Mouse (Mus musculus): Measurements from ENCODE around the gene Atp11a.
A peak's percentile ranks its signal among the peaks of the same experiment; 100 is the strongest.

Atp11a gene

DNA sequence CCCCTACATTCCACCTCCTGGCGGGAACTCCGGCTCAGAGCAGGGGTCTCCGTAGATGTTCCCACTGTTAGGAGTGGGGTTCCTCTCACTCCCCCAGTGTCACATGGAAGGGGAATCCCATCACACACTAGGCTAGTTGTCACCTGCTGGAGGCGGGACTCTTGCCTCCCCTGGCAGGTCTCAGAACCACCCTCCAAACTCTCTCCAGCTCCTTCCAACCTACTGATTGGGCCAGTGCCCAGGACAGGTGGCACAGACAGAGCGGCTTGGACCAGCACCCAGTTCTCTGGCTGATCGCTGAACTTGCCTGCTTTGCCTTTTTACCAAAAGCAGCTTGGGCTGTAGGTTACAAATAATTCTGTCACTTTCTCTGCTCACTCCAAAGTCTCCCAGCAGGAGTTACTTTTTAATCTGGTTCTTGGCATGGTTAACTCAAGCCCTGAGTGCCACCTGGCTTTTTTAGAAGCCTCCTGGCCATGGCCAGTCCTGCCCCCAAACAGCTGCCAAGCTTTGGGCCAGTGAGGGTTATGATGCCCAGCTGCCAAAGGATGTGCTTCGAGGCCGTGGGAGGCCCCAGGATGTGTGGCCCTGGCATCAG is 117.5 kb downstream of the Atp11a start:
- peak; percentile 94 to 96 for DNase-seq

GRCm38 (mm10) chr8:12874971-12875370 is 118.2 kb downstream of the Atp11a start:
- peak; percentile 50 to 65 for DNase-seq

- no peak for DNase-seq
These were observed 120.3 kb downstream of the Atp11a start for GRCm38 (mm10) chr8:12877126-12877525.

DNA sequence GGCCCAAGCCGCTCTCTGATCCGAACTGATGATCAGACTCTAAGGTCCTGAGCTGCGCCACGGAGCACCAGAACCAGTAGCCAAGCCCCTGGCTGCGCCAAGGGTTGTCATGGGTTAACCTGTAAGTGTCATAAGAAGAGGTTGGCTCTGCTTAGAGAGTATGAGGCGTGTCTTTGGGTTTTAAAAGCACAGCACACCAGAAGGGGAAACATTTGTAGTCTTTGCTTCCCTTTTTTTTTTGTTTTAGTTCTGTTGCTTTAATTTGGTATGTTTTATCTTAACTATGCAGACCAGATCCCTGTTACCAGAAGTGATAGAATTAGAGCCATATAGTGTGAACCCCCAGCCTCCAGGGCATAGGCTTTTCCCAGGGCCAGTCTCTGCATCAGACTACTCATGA is 123.3 kb downstream of the Atp11a start:
- no peak for DNase-seq

- peak; percentile 40 to 58 for DNase-seq
These were observed 126.5 kb downstream of the Atp11a start for GRCm38 (mm10) chr8:12883051-12884004.

DNA sequence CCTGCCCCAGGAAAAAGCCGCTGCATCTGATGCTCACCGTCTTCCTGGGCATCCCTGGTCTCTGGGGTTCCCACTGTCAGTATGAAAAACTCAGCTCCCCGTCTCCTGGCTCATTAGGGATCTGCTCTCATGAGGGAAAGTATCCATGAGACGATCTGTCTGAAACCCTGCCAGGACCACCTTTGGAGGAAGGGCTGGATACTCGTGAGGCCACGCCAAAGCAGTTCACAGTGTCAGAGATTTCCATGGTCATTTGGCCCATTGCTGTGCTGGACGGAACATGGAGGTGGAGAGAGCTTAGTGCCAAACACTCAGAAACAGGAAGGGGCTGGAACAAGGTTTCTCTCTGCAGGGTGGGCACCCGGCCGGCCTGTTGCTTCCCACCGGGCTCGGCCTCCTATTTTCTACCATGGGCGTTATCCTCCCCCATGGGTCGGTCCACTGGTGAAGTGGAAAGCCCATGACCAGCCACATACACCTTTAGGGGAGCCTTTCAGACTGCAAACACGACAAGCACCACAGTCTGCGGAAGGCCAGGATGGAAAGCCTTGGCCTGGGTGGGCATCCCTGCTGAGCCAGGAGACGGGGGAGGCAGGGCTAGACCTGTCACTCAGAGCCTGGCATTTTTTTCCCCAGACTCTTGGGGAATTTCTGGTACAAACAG is 131.1 kb downstream of the Atp11a start:
- peak; percentile 62 to 76 for DNase-seq

GRCm38 (mm10) chr8:12889046-12889598 is 132.3 kb downstream of the Atp11a start:
- DNase-seq: peak; percentile 46 to 51

DNA sequence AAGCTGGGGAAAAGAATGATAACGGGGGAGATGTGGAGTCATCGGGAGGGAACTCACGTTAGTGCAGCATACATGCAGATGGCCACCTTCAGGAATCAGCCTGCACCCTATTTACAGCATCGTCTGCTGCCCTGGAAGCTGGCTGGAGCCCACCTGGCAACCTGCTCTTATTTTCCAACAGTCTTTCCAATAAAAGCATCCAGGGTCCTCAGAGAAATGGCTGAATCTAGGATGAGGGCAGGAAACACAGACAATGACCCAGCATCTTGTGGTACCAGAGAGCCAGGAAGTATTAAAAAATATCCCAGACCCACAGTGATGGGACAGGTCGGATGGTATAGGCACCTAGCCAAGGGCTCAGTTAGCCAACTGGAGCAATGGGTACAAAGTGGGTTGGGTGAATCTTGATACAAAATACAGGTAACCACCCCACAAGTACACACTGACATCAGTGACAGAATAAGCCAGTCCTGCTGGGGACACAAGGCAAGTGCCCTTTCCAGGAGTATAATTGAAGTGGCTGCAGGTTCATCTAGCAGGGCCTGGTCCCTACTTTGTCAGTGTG is 136.2 kb downstream of the Atp11a start:
- DNase-seq: peak in 1 of 2 experiments; percentile 59

GRCm38 (mm10) chr8:12893797-12894578 is 137.2 kb downstream of the Atp11a start:
- peak; percentile 83 to 89 for DNase-seq

DNA sequence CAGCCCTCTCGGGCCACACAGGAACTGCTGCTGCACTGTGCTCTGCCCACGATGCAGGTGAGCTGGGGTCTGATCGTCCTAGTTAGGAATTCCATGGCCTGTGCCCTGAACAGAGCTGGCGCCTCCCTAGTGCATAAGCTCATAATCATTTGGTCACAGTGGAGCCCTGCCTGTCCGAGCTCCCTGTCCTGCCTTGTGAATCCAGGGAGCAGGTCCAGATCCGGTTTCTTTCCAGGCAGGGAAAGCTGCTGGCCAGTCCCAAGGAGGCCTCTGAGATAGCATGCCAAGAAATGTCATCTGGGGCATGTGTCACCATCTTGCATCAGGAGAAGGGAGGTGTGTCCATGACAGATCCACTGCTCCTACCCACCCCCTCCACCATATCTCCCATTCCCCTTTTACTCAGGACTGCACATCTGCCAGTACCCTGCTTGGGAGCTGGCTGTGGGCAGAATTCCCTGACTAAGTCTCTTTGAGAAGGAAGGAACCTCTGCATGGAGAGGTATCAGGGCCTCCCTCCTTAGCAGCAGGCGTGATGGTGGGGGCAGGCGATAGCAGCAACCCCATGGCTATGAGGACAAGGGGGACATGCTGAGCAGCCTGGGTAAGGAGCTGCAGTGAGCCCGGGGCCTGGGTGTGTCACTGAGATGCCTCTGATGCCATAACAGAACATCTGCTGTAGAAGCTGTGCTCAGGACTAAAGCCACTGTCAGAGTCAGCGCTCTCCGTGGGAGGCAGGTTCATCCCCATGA is 138.1 kb downstream of the Atp11a start:
- DNase-seq: peak; percentile 66 to 70

GRCm38 (mm10) chr8:12895535-12896150 is 138.8 kb downstream of the Atp11a start:
- DNase-seq: peak; percentile 35 to 58

DNA sequence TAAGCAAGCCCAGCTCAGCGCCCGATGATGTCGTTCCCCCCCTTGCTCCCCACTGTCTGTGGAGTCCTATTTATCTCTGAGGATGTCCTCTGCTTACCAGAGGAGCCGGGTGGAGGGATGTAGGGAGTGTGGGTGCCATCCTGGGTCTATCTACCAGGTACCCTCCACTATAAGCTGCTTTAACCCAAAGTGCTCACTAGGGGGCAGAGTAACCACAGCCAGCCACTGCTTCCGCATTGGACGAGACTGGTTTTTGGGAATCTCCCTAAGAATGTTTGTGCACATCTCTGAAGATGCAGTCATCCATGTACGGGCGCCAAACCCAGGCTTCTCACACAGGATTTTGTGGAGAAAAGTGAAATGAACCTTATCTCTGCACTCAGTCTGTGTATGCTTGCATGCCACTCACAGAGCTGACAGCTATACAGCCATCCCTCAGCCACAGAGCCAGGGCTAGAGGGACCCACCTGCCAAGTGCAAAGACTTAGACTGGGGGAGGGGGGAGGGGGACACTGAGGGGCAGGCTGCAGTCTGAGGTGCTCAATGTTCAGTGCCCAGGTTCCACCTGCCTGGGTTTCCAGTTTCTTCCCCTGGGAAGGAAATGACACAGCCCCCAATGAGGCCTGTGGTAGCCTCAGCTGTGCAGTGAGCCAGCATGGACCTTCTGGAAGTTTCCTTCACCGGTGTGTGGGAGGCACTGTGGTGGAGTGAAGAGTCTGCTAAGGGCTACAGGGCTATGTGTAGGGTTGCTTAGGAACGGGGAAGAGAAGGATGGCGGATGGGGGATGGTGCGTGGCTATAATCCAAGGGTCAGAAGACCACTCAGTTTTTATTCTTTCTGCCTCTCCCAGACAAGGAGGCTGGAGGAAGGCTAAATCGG is 139.9 kb downstream of the Atp11a start:
- peak; percentile 82 to 83 for DNase-seq

DNA sequence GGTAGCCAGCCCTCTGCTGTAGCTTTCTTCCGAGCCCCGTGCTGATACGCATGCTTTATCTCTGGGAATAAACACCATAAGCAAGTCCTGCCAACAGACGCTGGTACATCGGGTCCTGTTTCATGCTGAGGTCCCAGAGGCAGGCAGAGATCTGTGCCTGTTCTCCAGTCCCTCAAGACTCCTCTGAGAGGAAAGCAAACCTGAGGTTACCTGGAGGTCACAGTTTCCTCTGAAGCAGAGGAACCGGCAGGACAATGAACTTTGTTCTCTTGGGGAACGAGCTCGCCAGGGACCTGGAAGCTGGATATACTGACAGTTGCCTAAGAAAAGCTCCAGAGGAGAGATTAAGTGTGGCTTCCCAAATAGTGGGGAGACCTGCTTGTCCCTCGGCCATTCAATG is 141.0 kb downstream of the Atp11a start:
- DNase-seq: peak in 1 of 2 experiments; percentile 12

DNA sequence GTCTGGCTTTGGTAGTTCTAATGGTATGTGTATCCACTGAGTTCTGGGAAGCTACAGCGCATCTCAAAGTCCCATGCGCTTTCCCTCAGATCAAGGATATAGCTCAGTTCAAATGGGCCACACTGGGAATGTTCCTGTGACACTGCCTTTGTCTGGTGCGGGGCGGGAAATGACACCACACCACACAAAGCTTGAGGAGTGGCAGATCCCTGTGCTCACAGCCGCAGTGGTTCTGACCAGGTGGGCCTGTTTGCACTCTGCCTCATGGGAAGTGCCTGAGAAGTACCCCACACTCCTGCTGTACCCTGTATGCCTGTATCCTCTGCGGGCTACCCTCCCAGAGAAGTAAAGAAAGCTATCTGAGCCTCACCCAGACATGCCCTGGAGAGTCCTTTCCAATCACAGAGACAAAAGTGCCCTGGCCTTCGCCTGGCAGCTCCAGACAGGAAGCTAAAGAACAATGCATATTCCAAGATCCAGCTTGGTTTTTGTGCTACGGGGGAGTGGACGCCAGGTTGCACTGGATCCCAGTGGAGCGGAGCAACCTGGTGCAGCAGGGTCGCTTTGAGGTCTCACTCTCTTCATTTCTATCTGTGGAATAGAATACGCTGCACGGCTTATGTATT is 147.1 kb downstream of the Atp11a start:
- DNase-seq: no peak

- no peak for DNase-seq
These were observed 148.3 kb downstream of the Atp11a start for GRCm38 (mm10) chr8:12905122-12905521.

DNA sequence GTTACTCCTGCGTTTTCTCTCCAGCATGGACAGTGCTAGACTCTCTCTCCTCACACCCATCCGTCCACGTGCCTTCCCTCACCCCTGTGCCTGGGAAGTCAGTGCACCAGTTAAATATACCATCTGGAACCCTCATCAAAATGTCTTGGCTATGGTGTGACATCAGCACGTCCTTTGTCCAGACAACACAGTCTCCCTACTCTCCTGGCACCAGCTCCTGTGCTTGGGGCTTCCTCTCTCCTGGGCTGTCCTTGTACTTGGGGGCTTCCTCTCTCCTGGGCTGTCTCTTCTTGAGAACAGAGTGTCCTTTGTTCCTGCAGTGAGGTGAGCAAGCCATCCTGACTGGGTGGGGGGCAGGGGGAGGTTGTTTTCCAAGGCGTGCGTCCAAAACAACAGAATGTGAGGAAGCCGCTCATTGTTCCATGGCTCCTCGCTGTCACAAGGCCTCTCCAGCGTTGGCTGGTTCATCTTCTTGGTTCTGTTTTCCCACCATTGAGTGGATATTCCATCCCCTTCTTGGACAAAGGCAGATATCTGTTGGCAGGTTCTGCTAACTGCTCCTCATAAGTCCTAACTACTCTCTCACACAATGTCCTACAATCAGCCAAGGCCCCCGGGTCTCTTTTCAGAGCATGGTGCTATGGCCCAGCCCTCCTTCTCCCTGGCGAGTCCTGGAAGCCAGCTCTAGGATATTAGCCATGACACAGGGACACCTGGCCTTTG is 148.9 kb downstream of the Atp11a start:
- DNase-seq: peak in 1 of 2 experiments; percentile 42

- DNase-seq: no peak
These were observed 149.8 kb downstream of the Atp11a start for GRCm38 (mm10) chr8:12906597-12906996.

DNA sequence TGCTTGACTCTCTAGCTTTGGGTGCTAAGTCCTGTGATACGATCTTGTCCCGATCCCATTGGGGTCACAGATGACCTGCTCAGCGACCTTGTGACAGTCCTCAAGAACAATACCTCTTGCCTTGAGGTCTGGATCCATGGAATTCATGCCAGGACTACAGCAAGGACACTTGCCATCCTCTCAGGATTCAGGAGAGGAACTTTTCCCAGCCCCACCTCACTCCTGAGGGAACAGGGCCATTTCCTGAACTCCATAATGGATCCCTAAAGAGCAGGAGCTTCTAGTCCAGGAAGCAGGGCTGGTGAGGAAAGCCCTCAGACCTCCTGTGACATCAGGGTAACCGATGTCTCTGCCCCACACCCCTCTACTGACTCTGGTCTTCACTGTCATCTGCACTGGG is 150.9 kb downstream of the Atp11a start:
- DNase-seq: no peak
